Mouse (Mus musculus) limb, embryonic 11.5 days (tissue): Measurements from ENCODE around the gene Nid2. TPM values are rescaled to one million over a fixed set of nuclear protein-coding genes. Genes with fewer than 3 reads are reported as not detected.

ENCODE experiments used
- ATAC-seq: fragments of 200-750 bp; cut with Nextera tagmentation; 2 replicates; pipeline ENCODE4 v1.8.0; 2017; ENCODE audit warnings: low read depth; ENCODE audit not compliant: insufficient number of reproducible peaks, low FRiP score, low TSS enrichment
- DNase-seq: peaks from one replicate; pipeline ENCODE4 v3.0.0-alpha.2; 2015; ENCODE audit warnings: low spot score
- H3K27ac ChIP-seq: fragments of 300-500 bp; sonication (generic); replicated peaks from 2 replicates; pipeline ENCODE4 v1.5.1; 2014; ENCODE audit warnings: low read depth, mild to moderate bottlenecking, low read length
- H3K27me3 ChIP-seq: fragments of 300-500 bp; sonication (generic); 2 replicates; pipeline ENCODE4 v1.6.1; 2014; ENCODE audit warnings: mild to moderate bottlenecking, low read length, mixed read lengths; ENCODE audit not compliant: control insufficient read depth, insufficient read depth
- H3K36me3 ChIP-seq: fragments of 300-500 bp; sonication (generic); 2 replicates; pipeline ENCODE4 v1.6.1; 2014; ENCODE audit warnings: mild to moderate bottlenecking, low read length, moderate library complexity, mixed read lengths; ENCODE audit not compliant: control insufficient read depth, insufficient read depth
- H3K4me1 ChIP-seq: fragments of 300-500 bp; sonication (generic); 2 replicates; pipeline ENCODE4 v1.6.1; 2014; ENCODE audit warnings: low read length, mixed read lengths; ENCODE audit not compliant: control insufficient read depth, insufficient read depth
- H3K4me2 ChIP-seq: fragments of 300-500 bp; sonication (generic); 2 replicates; pipeline ENCODE4 v1.6.1; 2014; ENCODE audit warnings: low read depth, mild to moderate bottlenecking, moderate library complexity; ENCODE audit not compliant: severe bottlenecking
- H3K4me3 ChIP-seq: fragments of 300-500 bp; sonication (generic); 2 replicates; pipeline ENCODE4 v1.5.1; 2014; ENCODE audit warnings: low read depth, low read length
- H3K9ac ChIP-seq: fragments of 300-500 bp; sonication (generic); 2 replicates; pipeline ENCODE4 v1.6.1; 2014; ENCODE audit warnings: mild to moderate bottlenecking, low read length
- H3K9me3 ChIP-seq: fragments of 300-500 bp; sonication (generic); 2 replicates; pipeline ENCODE4 v1.6.1; 2016; ENCODE audit warnings: low read length; ENCODE audit not compliant: control insufficient read depth
- WGBS: fragments of 180-500 bp; shearing (Covaris S2); extraction: QIAGEN DNeasy Blood & Tissue Kit; methylation state at CpG from one replicate; pipeline ENCODE4 v1.1.7; 2014; 5-methylcytosine and 5-hydroxymethylcytosine counted together
- polyA plus RNA-seq: library from polyadenylated mRNA; unstranded; fragments of >200 nt; fragmentation: Nextera tagmentation; extraction: Ambion mirVana; gene quantifications from 2 replicates; pipeline ENCODE4 v1.2.1, GENCODE M21; 2014

Gene Nid2
- 79.7 and 82.3 TPM in 2 replicates for polyA plus RNA-seq

DNA sequence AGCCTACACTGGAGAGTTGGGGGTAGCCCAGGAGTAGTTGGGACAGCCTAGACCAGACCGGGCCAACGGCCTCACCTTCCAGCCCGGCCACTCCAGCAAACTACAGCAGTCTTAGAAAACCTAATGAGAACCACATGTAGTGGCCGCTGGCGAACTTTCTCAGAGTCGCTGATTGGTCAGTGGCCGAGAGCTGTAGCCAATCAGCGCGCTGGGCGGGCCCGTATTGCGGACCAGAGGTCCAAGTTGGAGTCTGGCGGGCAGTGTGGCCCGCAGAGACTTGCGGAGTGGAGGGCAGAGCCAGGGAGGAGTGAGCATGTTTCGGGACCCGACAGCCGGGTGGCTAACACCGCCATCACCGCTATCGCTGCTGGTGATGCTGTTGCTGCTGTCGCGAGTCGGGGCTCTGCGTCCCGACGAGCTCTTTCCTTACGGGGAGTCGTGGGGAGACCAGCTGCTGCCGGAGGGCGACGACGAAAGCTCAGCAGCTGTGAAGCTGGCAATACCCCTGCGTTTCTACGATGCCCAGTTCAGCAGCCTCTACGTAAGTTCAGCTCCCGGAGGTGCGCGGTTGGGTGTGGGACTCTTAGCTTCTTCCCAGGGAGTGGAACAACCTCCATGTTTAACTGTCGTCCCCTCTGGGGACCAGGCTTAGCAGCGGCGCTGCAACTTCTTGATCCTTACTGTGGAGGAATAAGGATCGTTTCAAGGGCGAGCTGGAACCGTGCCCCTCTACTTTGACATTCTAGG lies at the start of gene Nid2:
Gene Nid2 (plus strand): TSS at position 241 of the 747 bp plus-strand sequence.
- WGBS, result under 1% methylated on average over 45 of the region's 45 CpGs
- Histone ChIP-seq H3K4me3 (peak within 1 kb of the TSS; percentile 65), H3K9ac (peak within 1 kb of the TSS; percentile 71), H3K36me3 (0 out of 2 replicates have a peak, but pooled peaks cover 3% of the 10 kb centered on the region), H3K4me2 (peak within 1 kb of the TSS; percentile 79), H3K4me1 (peaks cover 17% of the 10 kb centered on the region), H3K27ac (peak within 1 kb of the TSS; percentile 99), H3K9me3 (no peaks in the 10 kb centered on the region), H3K27me3 (no peaks in the 10 kb centered on the region)
- ATAC-seq (peak; percentile 94), DNase-seq (peak; percentile 97)

DNA sequence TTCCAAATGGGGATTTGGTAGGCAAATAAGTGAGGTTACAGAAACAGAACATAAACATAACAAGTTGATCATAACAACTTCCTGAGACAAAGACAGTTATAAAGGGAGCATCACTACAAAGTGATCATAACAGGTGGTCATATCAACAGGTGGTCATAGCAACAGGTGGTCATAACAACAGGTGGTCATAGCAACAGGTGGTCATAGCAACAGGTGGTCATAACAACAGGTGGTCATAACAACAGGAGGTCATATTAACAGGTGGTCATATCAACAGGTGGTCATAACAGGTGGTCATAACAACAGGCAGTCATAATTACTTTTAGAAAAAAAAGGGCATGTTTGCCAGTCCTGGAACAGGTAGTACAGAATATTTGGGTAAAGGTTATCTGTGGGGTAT lies 49.5 kb upstream of the Nid2 start:
- H3K27ac ChIP-seq, result no peak overlapping the region
- ATAC-seq (no peak), DNase-seq (no peak)
- H3K4me1 ChIP-seq, result no peaks in the 10 kb centered on the region; the same call in 1 of the 2 replicates
- H3K9me3 ChIP-seq, result no peaks in the 10 kb centered on the region
- no peak overlapping the region for H3K4me2 ChIP-seq
- no peak overlapping the region for H3K9ac ChIP-seq
- H3K4me3 ChIP-seq, result no peak overlapping the region
- no peaks in the 10 kb centered on the region for H3K36me3 ChIP-seq
- H3K27me3 ChIP-seq, result no peaks in the 10 kb centered on the region

DNA sequence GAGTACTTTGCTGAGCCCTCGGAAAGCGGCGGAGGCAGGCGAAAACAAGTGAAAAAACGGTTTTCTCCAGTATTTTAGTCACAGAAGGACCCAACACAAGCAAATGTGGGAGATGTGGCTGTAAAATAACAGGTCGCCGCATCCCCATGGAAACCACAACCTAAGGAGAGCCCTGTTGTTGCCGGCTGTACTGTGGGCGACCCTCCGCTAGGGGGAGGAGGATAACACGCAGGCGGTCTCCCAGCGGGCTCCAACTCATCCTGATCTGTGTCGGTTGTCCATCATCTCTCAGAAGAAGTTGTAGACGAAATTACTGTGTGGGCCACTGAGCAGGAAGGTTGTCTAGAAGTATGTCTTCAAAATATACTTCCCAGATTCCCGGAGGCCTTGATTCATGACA lies 45.4 kb upstream of the Nid2 start:
- Histone ChIP-seq H3K36me3 (no peaks in the 10 kb centered on the region), H3K9me3 (no peaks in the 10 kb centered on the region), H3K9ac (no peak overlapping the region), H3K4me1 (peaks cover 7% of the 10 kb centered on the region), H3K27ac (no peak overlapping the region), H3K27me3 (no peaks in the 10 kb centered on the region), H3K4me3 (no peak overlapping the region), H3K4me2 (no peak overlapping the region)
- ATAC-seq, result peak; percentile 67; the same call in 1 of the 2 replicates
- DNase-seq, result peak; percentile 85
- WGBS, result 11% methylated on average over 16 of the region's 16 CpGs

DNA sequence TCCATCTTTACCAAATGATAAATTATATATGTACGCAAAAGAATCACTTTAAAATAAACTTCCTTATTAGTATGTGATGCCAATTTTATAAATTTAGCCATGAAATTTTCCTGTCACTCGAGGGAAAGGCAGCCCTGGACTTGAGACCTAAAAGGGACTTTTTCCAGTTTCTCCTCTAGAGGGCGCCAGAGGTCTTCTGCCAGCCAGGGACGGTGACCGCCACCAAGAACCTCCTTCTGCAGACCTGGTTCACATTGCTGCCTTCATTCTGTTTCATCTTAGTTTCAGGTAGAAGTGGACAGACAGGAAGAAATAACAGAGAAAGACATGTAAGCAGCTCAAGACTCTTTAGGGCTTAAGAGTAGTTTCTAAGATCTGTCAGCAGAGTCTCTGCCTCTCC lies 44.6 kb upstream of the Nid2 start:
- H3K4me1 ChIP-seq, result peaks cover 7% of the 10 kb centered on the region
- no peaks in the 10 kb centered on the region for H3K27me3 ChIP-seq
- H3K36me3 ChIP-seq, result no peaks in the 10 kb centered on the region
- WGBS, result 2% methylated on average over 5 of the region's 5 CpGs
- H3K4me2 ChIP-seq, result no peak overlapping the region
- no peak overlapping the region for H3K9ac ChIP-seq
- H3K27ac ChIP-seq, result no peak overlapping the region
- peak; percentile 76 for DNase-seq
- ATAC-seq, result peak; percentile 36; the same call in 1 of the 2 replicates
- H3K9me3 ChIP-seq, result no peaks in the 10 kb centered on the region
- H3K4me3 ChIP-seq, result no peak overlapping the region

DNA sequence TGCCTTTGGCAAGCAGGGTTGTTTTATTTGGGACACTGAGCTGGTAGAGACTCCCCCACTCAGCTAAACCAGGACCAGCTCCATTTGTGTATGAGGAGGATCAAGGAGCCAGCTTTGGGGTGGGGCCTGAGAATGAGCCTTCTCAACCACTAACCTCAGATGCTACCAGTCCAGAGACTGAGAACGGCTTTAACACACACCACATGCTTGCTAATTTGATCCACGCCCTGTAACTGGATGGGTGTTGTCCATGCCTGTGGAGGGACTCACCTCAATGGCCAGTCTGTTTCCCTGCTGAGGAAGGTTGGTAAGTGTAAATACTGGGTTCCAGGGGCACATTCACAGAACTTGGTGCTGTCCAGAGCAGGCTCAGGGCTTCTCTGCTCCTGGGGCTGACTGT lies 44.1 kb upstream of the Nid2 start:
- Histone ChIP-seq H3K4me3 (no peak overlapping the region), H3K36me3 (no peaks in the 10 kb centered on the region), H3K4me2 (no peak overlapping the region), H3K27ac (no peak overlapping the region), H3K9ac (no peak overlapping the region), H3K4me1 (peaks cover 7% of the 10 kb centered on the region), H3K9me3 (no peaks in the 10 kb centered on the region), H3K27me3 (no peaks in the 10 kb centered on the region)
- peak; percentile 38; the same call in 1 of the 2 replicates for ATAC-seq
- WGBS, result 9% methylated on average over 2 of the region's 2 CpGs
- DNase-seq, result peak; percentile 35

DNA sequence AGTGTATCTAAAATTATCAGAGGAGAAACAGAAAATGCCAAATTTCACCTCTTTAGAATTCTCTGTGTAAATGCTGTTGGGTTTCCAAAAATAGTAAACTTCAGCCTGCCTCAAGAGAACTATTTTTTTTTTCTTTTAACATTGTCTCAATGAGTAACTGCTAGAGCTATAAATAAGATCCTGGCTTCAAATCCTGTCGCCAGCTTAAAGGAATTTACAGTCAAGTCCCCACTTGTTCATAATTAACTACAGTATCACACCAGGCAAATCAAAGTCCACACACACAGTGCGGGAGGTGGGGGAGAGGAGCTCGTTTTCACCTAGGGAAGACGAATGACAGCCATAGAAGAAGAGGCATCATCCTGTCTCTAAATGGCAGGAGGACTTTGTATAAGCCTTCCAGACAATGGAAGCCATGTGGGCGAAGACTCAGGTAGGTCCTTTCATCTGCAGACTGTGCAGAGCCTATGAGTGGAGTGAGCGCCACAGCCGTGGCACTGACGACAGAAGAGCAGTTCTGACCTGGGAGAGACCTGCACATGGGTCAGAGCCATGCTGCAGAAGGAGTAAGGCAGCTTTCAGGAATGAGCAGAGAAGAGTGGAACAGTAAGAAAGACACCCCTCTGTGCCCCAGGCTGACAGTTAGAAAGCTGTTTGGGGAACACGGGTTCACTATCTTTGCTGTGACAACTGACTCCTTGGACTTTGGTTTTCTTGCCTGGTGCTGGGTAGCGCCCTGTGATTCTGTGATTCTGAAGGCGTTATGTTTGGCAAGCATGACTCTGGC lies 43.2 kb upstream of the Nid2 start:
- Histone ChIP-seq H3K9me3 (no peaks in the 10 kb centered on the region), H3K4me2 (no peak overlapping the region), H3K36me3 (no peaks in the 10 kb centered on the region), H3K27me3 (no peaks in the 10 kb centered on the region), H3K4me3 (no peak overlapping the region), H3K4me1 (peaks cover 7% of the 10 kb centered on the region), H3K27ac (no peak overlapping the region), H3K9ac (no peak overlapping the region)
- ATAC-seq, result no peak
- no peak for DNase-seq
- 52% methylated on average over 11 of the region's 11 CpGs for WGBS

DNA sequence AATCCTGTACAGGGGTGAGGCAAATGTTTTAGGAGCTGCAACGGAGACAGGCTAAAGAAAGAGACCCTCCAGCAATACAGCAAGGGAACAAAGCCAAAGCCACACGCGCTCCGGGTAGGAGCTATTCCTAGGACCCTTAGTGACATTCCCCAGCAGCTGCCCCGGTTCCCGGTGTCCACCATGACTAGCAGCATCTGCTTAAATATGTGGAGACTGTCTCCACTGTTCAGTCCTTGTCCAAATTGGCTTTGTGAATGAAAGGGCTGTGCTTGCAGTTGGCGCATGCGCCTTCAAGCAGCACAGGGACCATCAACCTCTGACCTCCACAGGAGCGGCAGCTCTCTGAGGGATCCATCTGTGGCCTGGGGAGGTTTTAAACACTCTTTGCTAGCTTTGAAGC lies 41.9 kb upstream of the Nid2 start:
- Histone ChIP-seq H3K9me3 (no peaks in the 10 kb centered on the region), H3K27me3 (no peaks in the 10 kb centered on the region), H3K36me3 (no peaks in the 10 kb centered on the region), H3K4me3 (no peak overlapping the region), H3K9ac (no peak overlapping the region), H3K4me2 (no peak overlapping the region), H3K4me1 (peaks cover 7% of the 10 kb centered on the region), H3K27ac (no peak overlapping the region)
- 72% methylated on average over 9 of the region's 9 CpGs for WGBS
- ATAC-seq (no peak), DNase-seq (no peak)

DNA sequence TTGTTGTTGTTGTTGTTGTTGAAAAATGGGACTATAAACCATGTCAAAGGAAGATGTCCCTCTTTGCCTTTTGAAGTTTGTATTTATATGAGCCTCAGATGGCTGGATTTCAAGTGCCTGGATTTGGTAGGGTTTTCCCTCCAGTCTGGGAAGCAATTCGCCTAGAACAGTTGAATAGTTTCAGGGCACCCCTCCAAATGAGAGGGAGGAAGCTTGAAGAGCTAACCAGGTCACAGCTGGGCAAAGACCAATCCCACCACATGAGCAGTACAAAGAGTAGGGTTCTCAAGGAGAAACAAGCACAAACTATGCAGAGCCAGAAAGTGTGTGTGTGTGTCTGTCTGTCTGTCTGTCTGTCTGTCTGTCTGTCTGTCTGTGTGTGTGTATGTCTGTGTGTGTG lies 39.3 kb upstream of the Nid2 start:
- 71% methylated on average over 1 of the region's 1 CpGs for WGBS
- Histone ChIP-seq H3K36me3 (no peaks in the 10 kb centered on the region), H3K27me3 (no peaks in the 10 kb centered on the region), H3K9ac (no peak overlapping the region), H3K4me3 (no peak overlapping the region), H3K9me3 (no peaks in the 10 kb centered on the region), H3K27ac (no peak overlapping the region), H3K4me1 (peaks cover 5% of the 10 kb centered on the region), H3K4me2 (no peak overlapping the region)
- no peak for ATAC-seq
- DNase-seq, result no peak
